Mouse (Mus musculus) hindbrain, embryonic 15.5 days (tissue): Measurements from ENCODE around the gene Kdm6b. TPM values are rescaled to one million over a fixed set of nuclear protein-coding genes. Genes with fewer than 3 reads are reported as not detected.
A peak's percentile ranks its signal among the peaks of the same experiment; 100 is the strongest.
"Not testable (repeated sequence)": the region's sequence is repeated elsewhere in the genome, so short reads cannot be mapped to it uniquely, and the experiment has no call there.

ENCODE experiments used
- ATAC-seq: fragments of 200-750 bp; cut with Nextera tagmentation; 2 replicates; pipeline ENCODE4 v1.8.0; 2017; ENCODE audit warnings: low read depth, moderate number of reproducible peaks, moderate TSS enrichment; ENCODE audit not compliant: low FRiP score
- H3K27ac ChIP-seq: fragments of 300-500 bp; sonication (generic); replicated peaks from 2 replicates; pipeline ENCODE4 v1.5.1; 2015; ENCODE audit warnings: mild to moderate bottlenecking, inconsistent platforms
- H3K27me3 ChIP-seq: fragments of 300-500 bp; sonication (generic); 2 replicates; pipeline ENCODE4 v1.6.1; 2015; ENCODE audit warnings: control low read depth, inconsistent platforms
- H3K36me3 ChIP-seq: fragments of 300-500 bp; sonication (generic); 2 replicates; pipeline ENCODE4 v1.6.1; 2015; ENCODE audit warnings: control low read depth, inconsistent platforms
- H3K4me1 ChIP-seq: fragments of 300-500 bp; sonication (generic); replicated peaks from 2 replicates; pipeline ENCODE4 v1.6.1; 2015; ENCODE audit warnings: control low read depth, inconsistent platforms
- H3K4me2 ChIP-seq: fragments of 300-500 bp; sonication (generic); 2 replicates; pipeline ENCODE4 v1.6.1; 2015; ENCODE audit warnings: moderate library complexity, mild to moderate bottlenecking, inconsistent platforms
- H3K4me3 ChIP-seq: fragments of 300-500 bp; sonication (generic); 2 replicates; pipeline ENCODE4 v1.5.1; 2015; ENCODE audit warnings: mild to moderate bottlenecking, inconsistent platforms
- H3K9ac ChIP-seq: fragments of 300-500 bp; sonication (generic); 2 replicates; pipeline ENCODE4 v1.6.1; 2015; ENCODE audit warnings: inconsistent platforms
- H3K9me3 ChIP-seq: fragments of 300-500 bp; sonication (generic); 2 replicates; pipeline ENCODE4 v1.6.1; 2016; ENCODE audit warnings: control low read depth, inconsistent platforms
- WGBS: fragments of 180-500 bp; shearing (Covaris S2); methylation state at CpG from one replicate; pipeline ENCODE4 v1.1.7; 2015; 5-methylcytosine and 5-hydroxymethylcytosine counted together
- polyA plus RNA-seq: library from polyadenylated mRNA; unstranded; fragments of >200 nt; fragmentation: Nextera tagmentation; extraction: Ambion mirVana; gene quantifications from 2 replicates; pipeline ENCODE4 v1.2.1, GENCODE M21; 2015

The Kdm6b gene
- polyA plus RNA-seq, 1 experiment from 2014 or later: 34.9 TPM

- H3K4me3 ChIP-seq: no peak overlapping the region
- WGBS: 14% methylated on average over 22 of the region's 22 CpGs
- no peak overlapping the region for H3K27ac ChIP-seq
- peak; percentile 74 for ATAC-seq
- no peaks in the 10 kb centered on the region for H3K27me3 ChIP-seq
- no peak overlapping the region for H3K4me2 ChIP-seq
- H3K36me3 ChIP-seq: peaks cover 67% of the 10 kb centered on the region
- peaks cover 28% of the 10 kb centered on the region for H3K4me1 ChIP-seq
- H3K9ac ChIP-seq: no peak overlapping the region
- H3K9me3 ChIP-seq: no peaks in the 10 kb centered on the region
Observed at GRCm38 (mm10) chr11:69401210-69401637, 12.3 kb downstream of the Kdm6b start.

GRCm38 (mm10) chr11:69400083-69400850, 13.2 kb downstream of the Kdm6b start:
- Histone ChIP-seq H3K27ac (no peak overlapping the region), H3K9ac (no peak overlapping the region), H3K36me3 (peaks cover 57% of the 10 kb centered on the region), H3K4me3 (no peak overlapping the region), H3K4me2 (no peak overlapping the region), H3K9me3 (no peaks in the 10 kb centered on the region), H3K4me1 (peaks cover 30% of the 10 kb centered on the region), H3K27me3 (no peaks in the 10 kb centered on the region)
- ATAC-seq: no peak
- 69% methylated on average over 25 of the region's 25 CpGs for WGBS

GRCm38 (mm10) chr11:69399201-69400082, 14.0 kb downstream of the Kdm6b start:
- no peak overlapping the region for H3K4me2 ChIP-seq
- H3K27me3 ChIP-seq: no peaks in the 10 kb centered on the region
- H3K9ac ChIP-seq: no peak overlapping the region
- ATAC-seq: no peak
- H3K4me1 ChIP-seq: peaks cover 31% of the 10 kb centered on the region
- 24% methylated on average over 66 of the region's 66 CpGs for WGBS
- no peak overlapping the region for H3K4me3 ChIP-seq
- H3K36me3 ChIP-seq: peaks cover 51% of the 10 kb centered on the region
- no peaks in the 10 kb centered on the region for H3K9me3 ChIP-seq
- H3K27ac ChIP-seq: no peak overlapping the region

- Histone ChIP-seq H3K36me3 (peaks cover 43% of the 10 kb centered on the region), H3K27me3 (no peaks in the 10 kb centered on the region), H3K9ac (no peak overlapping the region), H3K9me3 (no peaks in the 10 kb centered on the region), H3K4me3 (peak overlapping the region; percentile 14; the same call in 1 of the 2 replicates), H3K4me1 (peaks cover 35% of the 10 kb centered on the region), H3K27ac (no peak overlapping the region), H3K4me2 (peak overlapping the region; percentile 31)
- ATAC-seq: no peak
- WGBS: 28% methylated on average over 21 of the region's 21 CpGs
Observed at GRCm38 (mm10) chr11:69398486-69399200, 14.8 kb downstream of the Kdm6b start.

- no peak within 1 kb of the TSS; the same call in 1 of the 2 replicates for H3K9ac ChIP-seq
- H3K9me3 ChIP-seq: no peaks in the 10 kb centered on the region
- H3K36me3 ChIP-seq: peaks cover 37% of the 10 kb centered on the region
- H3K4me1 ChIP-seq: peaks cover 35% of the 10 kb centered on the region
- WGBS: 8% methylated on average over 16 of the region's 16 CpGs
- H3K4me3 ChIP-seq: peak within 1 kb of the TSS; percentile 14
- no peak for ATAC-seq
- H3K4me2 ChIP-seq: peak within 1 kb of the TSS; percentile 69
- H3K27ac ChIP-seq: 0 out of 2 replicates have a peak within 1 kb of the TSS, but pooled peaks have one; percentile 4
- H3K27me3 ChIP-seq: no peaks in the 10 kb centered on the region
Observed at GRCm38 (mm10) chr11:69398059-69398458, 15.4 kb downstream of the Kdm6b start, which contains the start of gene Tmem88. TSS of gene Tmem88 (minus strand) at chr11:69398234.

- Histone ChIP-seq H3K9me3 (no peaks in the 10 kb centered on the region), H3K4me1 (peaks cover 35% of the 10 kb centered on the region), H3K36me3 (peaks cover 33% of the 10 kb centered on the region), H3K4me2 (peak overlapping the region; percentile 31), H3K27me3 (no peaks in the 10 kb centered on the region), H3K27ac (0 out of 2 replicates have a peak overlapping the region, but pooled peaks have one; percentile 4), H3K4me3 (peak overlapping the region; percentile 14), H3K9ac (no peak overlapping the region; the same call in 1 of the 2 replicates)
- WGBS: 11% methylated on average over 24 of the region's 24 CpGs
- ATAC-seq: no peak
Observed at GRCm38 (mm10) chr11:69397581-69398057, 15.9 kb downstream of the Kdm6b start.

GRCm38 (mm10) chr11:69396772-69397171, 16.7 kb downstream of the Kdm6b start:
- WGBS: 27% methylated on average over 11 of the region's 11 CpGs

GRCm38 (mm10) chr11:69395634-69396373, 17.7 kb downstream of the Kdm6b start:
- peaks cover 16% of the 10 kb centered on the region for H3K36me3 ChIP-seq
- peak overlapping the region; percentile 69 for H3K4me2 ChIP-seq
- no peaks in the 10 kb centered on the region for H3K27me3 ChIP-seq
- peaks cover 28% of the 10 kb centered on the region for H3K4me1 ChIP-seq
- ATAC-seq: peak; percentile 94
- H3K9me3 ChIP-seq: no peaks in the 10 kb centered on the region
- peak overlapping the region; percentile 67 for H3K4me3 ChIP-seq
- H3K9ac ChIP-seq: peak overlapping the region; percentile 81
- H3K27ac ChIP-seq: peak overlapping the region; percentile 99
- under 1% methylated on average over 46 of the region's 48 CpGs for WGBS

More at GRCm38 (mm10) chr11:69396772-69397171, 16.7 kb downstream of the Kdm6b start:
- Histone ChIP-seq H3K4me1 (peaks cover 35% of the 10 kb centered on the region), H3K4me2 (peak overlapping the region; percentile 69), H3K27ac (no peak overlapping the region), H3K36me3 (peaks cover 26% of the 10 kb centered on the region), H3K9ac (no peak overlapping the region), H3K27me3 (no peaks in the 10 kb centered on the region), H3K9me3 (no peaks in the 10 kb centered on the region), H3K4me3 (peak overlapping the region; percentile 67)
- no peak for ATAC-seq

GRCm38 (mm10) chr11:69395235-69395633, 18.2 kb downstream of the Kdm6b start, which contains the start of the genes Naa38 and Cyb5d1:
TSS of gene Naa38 (plus strand) at chr11:69395487.
TSS of gene Cyb5d1 (minus strand) at chr11:69395631.
- H3K27me3 ChIP-seq, H3K9me3 ChIP-seq: not testable (repeated sequence)
- H3K36me3 ChIP-seq: peaks cover 10% of the 10 kb centered on the region
- peak within 1 kb of the TSS; percentile 99 for H3K27ac ChIP-seq
- peaks cover 28% of the 10 kb centered on the region for H3K4me1 ChIP-seq
- 0% methylated on average over 24 of the region's 24 CpGs for WGBS
- ATAC-seq: peak; percentile 84
- H3K9ac ChIP-seq: peak within 1 kb of the TSS; percentile 81
- peak within 1 kb of the TSS; percentile 69 for H3K4me2 ChIP-seq
- peak within 1 kb of the TSS; percentile 67 for H3K4me3 ChIP-seq

- Histone ChIP-seq H3K9ac (peak overlapping the region; percentile 81), H3K4me2 (peak overlapping the region; percentile 69), H3K27ac (peak overlapping the region; percentile 99), H3K4me1 (peaks cover 32% of the 10 kb centered on the region), H3K4me3 (peak overlapping the region; percentile 67)
- H3K36me3 ChIP-seq, H3K27me3 ChIP-seq, ATAC-seq, H3K9me3 ChIP-seq: not testable (repeated sequence)
- WGBS: 1% methylated on average over 31 of the region's 31 CpGs
Observed at GRCm38 (mm10) chr11:69394591-69395167, 18.8 kb downstream of the Kdm6b start.
